Mouse (Mus musculus) liver, embryonic 14.5 days (tissue): ENCODE results near the gene Dmac2. TPM values are rescaled to one million over a fixed set of nuclear protein-coding genes. Genes with fewer than 3 reads are reported as not detected.
A peak's percentile ranks its signal among the peaks of the same experiment; 100 is the strongest.

Source experiments
- ATAC-seq: fragments of 200-750 bp; cut with Nextera tagmentation; 2 replicates; pipeline ENCODE4 v1.8.0; 2017; ENCODE audit warnings: moderate number of reproducible peaks, mild to moderate bottlenecking, moderate library complexity; ENCODE audit not compliant: insufficient read depth
- DNase-seq, 3 experiments: peaks; one replicate each; pipeline ENCODE4 v3.0.0-alpha.2; 2012 to 2013; ENCODE audit warnings: low read depth in 3 of 3, low spot score in 3 of 3
- H3K27ac ChIP-seq: fragments of 300-500 bp; sonication (generic); 2 replicates; pipeline ENCODE4 v1.5.1; 2014; ENCODE audit warnings: moderate library complexity, mild to moderate bottlenecking, control low read depth, inconsistent platforms
- H3K27me3 ChIP-seq: fragments of 300-500 bp; sonication (generic); 2 replicates; pipeline ENCODE4 v1.6.1; 2014; ENCODE audit warnings: mild to moderate bottlenecking, low read length, moderate library complexity; ENCODE audit not compliant: control insufficient read depth, insufficient read depth
- H3K36me3 ChIP-seq: fragments of 300-500 bp; sonication (generic); replicated peaks from 2 replicates; pipeline ENCODE4 v1.6.1; 2014; ENCODE audit warnings: low read depth; ENCODE audit not compliant: control insufficient read depth, insufficient read depth
- H3K4me1 ChIP-seq, 2 experiments: fragments of 200-500 bp in 1 of 2; fragments of 300-500 bp in 1 of 2; sonication (generic) in 1 of 2; replicated peaks; 2 replicates each; pipeline ENCODE4 v1.6.1; 2012 to 2014; ENCODE audit warnings: antibody characterized with exemption in 1 of 2, inconsistent platforms in 1 of 2, low read length in 1 of 2; ENCODE audit not compliant: control insufficient read depth in 2 of 2, insufficient read depth in 2 of 2
- H3K4me2 ChIP-seq: fragments of 300-500 bp; sonication (generic); 2 replicates; pipeline ENCODE4 v1.6.1; 2014; ENCODE audit warnings: low read depth, mild to moderate bottlenecking, control low read depth, moderate library complexity
- H3K4me3 ChIP-seq, 2 experiments: fragments of 200-500 bp in 1 of 2; fragments of 300-500 bp in 1 of 2; sonication (generic) in 1 of 2; 2 replicates each; pipeline ENCODE4 v1.5.1; 2012 to 2014; ENCODE audit warnings: low read depth in 2 of 2, low read length in 2 of 2, mild to moderate bottlenecking in 2 of 2, control low read depth in 1 of 2, inconsistent platforms in 1 of 2, moderate library complexity in 1 of 2; ENCODE audit not compliant: insufficient read depth in 1 of 2
- H3K9ac ChIP-seq: fragments of 300-500 bp; sonication (generic); replicated peaks from 2 replicates; pipeline ENCODE4 v1.6.1; 2014; ENCODE audit warnings: mild to moderate bottlenecking, control low read depth, moderate library complexity
- H3K9me3 ChIP-seq: fragments of 300-500 bp; sonication (generic); 2 replicates; pipeline ENCODE4 v1.6.1; 2016; ENCODE audit warnings: low read length, mixed read lengths; ENCODE audit not compliant: control insufficient read depth
- CTCF ChIP-seq: IDR thresholded peaks from 2 replicates; pipeline ENCODE4 v1.5.1; 2016; ENCODE audit warnings: antibody characterized with exemption, low read depth, control low read depth
- EP300 ChIP-seq: IDR thresholded peaks from 2 replicates; pipeline ENCODE4 v1.6.1; 2016; ENCODE audit warnings: antibody characterized with exemption, low read depth
- WGBS: fragments of 180-500 bp; shearing (Covaris S2); extraction: QIAGEN DNeasy Blood & Tissue Kit; methylation state at CpG from one replicate; pipeline ENCODE4 v1.1.7; 2014; ENCODE audit not compliant: insufficient replicate concordance; 5-methylcytosine and 5-hydroxymethylcytosine counted together
- polyA plus RNA-seq, 2 experiments: library from polyadenylated mRNA; depleted of rRNA in 1 of 2; stranded (reverse) in 1 of 2; unstranded in 1 of 2; fragments of >200 nt; fragmentation: Nextera tagmentation in 1 of 2; extraction: Ambion mirVana in 1 of 2; gene quantifications; 2 replicates each; pipeline versions ENCODE4 v1.2.1 to v1.2.3; 2012 to 2014

Dmac2 gene
- polyA plus RNA-seq, 2 experiments: 6.9 to 8.1 TPM

- WGBS: 80% methylated on average over 11 of the region's 11 CpGs
- Histone ChIP-seq H3K4me3 (no peak overlapping the region), H3K9me3 (no peaks in the 10 kb centered on the region), H3K27me3 (no peaks in the 10 kb centered on the region), H3K4me1 (peaks cover 12 to 19% of the 10 kb centered on the region in 2 experiments), H3K27ac (no peak overlapping the region), H3K36me3 (no peaks in the 10 kb centered on the region), H3K9ac (no peak overlapping the region), H3K4me2 (no peak overlapping the region)
- DNase-seq (no peak), ATAC-seq (no peak)
- no peak for TF ChIP-seq CTCF
- no peak for TF ChIP-seq EP300
These were observed 4.7 kb downstream of the Dmac2 start for GRCm38 (mm10) chr7:25623857-25624370.

DNA sequence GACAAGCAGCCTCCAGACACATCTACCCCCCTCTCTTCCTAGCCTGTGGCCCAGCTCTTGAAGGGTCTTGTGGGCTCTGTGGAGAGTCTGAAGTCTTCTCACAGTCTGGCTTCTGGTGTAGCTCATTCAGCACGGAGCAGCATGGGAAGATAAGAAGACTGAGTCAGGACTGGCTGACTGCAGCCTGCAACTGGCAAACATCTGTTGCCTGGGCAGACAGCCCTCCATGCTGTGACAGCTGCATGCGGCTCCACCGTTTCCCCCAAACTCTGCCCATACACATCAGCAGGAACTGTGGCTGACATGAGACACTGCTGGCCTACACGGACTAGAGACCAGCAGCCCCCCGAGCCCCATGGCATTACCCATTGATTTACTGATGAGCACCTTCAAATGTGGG, 5.6 kb downstream of the Dmac2 start:
- DNase-seq (no peak), ATAC-seq (no peak)
- Histone ChIP-seq H3K9ac (no peak overlapping the region), H3K9me3 (no peaks in the 10 kb centered on the region), H3K27ac (no peak overlapping the region), H3K36me3 (no peaks in the 10 kb centered on the region), H3K4me3 (no peak overlapping the region), H3K4me1 (peaks cover 10 to 14% of the 10 kb centered on the region in 2 experiments), H3K27me3 (no peaks in the 10 kb centered on the region), H3K4me2 (no peak overlapping the region)
- TF ChIP-seq CTCF: no peak
- no peak for TF ChIP-seq EP300
- 56% methylated on average over 5 of the region's 5 CpGs for WGBS

GRCm38 (mm10) chr7:25625594-25626250, 6.5 kb downstream of the Dmac2 start:
- no peaks in the 10 kb centered on the region for H3K27me3 ChIP-seq
- TF ChIP-seq EP300 (no peak), CTCF (peak; percentile 69)
- WGBS: 67% methylated on average over 10 of the region's 10 CpGs
- H3K36me3 ChIP-seq: no peaks in the 10 kb centered on the region
- DNase-seq (no peak), ATAC-seq (no peak)
- H3K27ac ChIP-seq: no peak overlapping the region
- no peak overlapping the region for H3K4me3 ChIP-seq
- no peak overlapping the region for H3K4me2 ChIP-seq
- peaks cover 7 to 11% of the 10 kb centered on the region in 2 experiments for H3K4me1 ChIP-seq
- H3K9ac ChIP-seq: no peak overlapping the region
- no peaks in the 10 kb centered on the region for H3K9me3 ChIP-seq

- peaks cover 7 to 11% of the 10 kb centered on the region in 2 experiments for H3K4me1 ChIP-seq
- TF ChIP-seq CTCF (no peak), EP300 (no peak)
- ATAC-seq (peak; percentile 46; the same call in 1 of the 2 replicates), DNase-seq (no peak)
- H3K27ac ChIP-seq: no peak within 1 kb of the TSS
- H3K9me3 ChIP-seq: no peaks in the 10 kb centered on the region
- peak within 1 kb of the TSS; percentile 32 for H3K9ac ChIP-seq
- 13% methylated on average over 29 of the region's 29 CpGs for WGBS
- no peaks in the 10 kb centered on the region for H3K27me3 ChIP-seq
- peak within 1 kb of the TSS; percentile 74 for H3K4me2 ChIP-seq
- H3K36me3 ChIP-seq: no peaks in the 10 kb centered on the region
- peak within 1 kb of the TSS; percentile 36 to 48 for H3K4me3 ChIP-seq
These were observed 7.6 kb downstream of the Dmac2 start, which contains the start of gene B3gnt8 for GRCm38 (mm10) chr7:25626509-25627430. B3gnt8 (plus strand) TSS chr7:25626654.
